Mouse (Mus musculus): ENCODE measurements around the gene Gm16867. TPM values are rescaled to one million over a fixed set of nuclear protein-coding genes. Genes with fewer than 3 reads are reported as not detected.
"Not testable (repeated sequence)": the region's sequence is repeated elsewhere in the genome, so short reads cannot be mapped to it uniquely, and the experiment has no call there.

The Gm16867 gene
- total and polyA plus RNA-seq, 3 experiments = not detected

GRCm38 (mm10) chr14:69440955-69441354 is 62.2 kb downstream of the Gm16867 start:
- H3K27ac ChIP-seq (ENCODE audit: control insufficient read depth, low read depth, low read length); H3K4me1 ChIP-seq (ENCODE audit: control insufficient read depth in 1 of 2, insufficient read depth in 2 of 2, low read length in 2 of 2); H3K9me3 ChIP-seq (replicated peaks; ENCODE audit: insufficient read depth, low read length); H3K27me3 ChIP-seq (ENCODE audit: control insufficient read depth in 1 of 2, insufficient read depth in 2 of 2, low read length in 2 of 2); H3K36me3 ChIP-seq (ENCODE audit: control insufficient read depth in 1 of 2, insufficient read depth in 2 of 2, low read length in 2 of 2); DNase-seq (ENCODE audit: low read depth, low spot score); H3K9ac ChIP-seq (ENCODE audit: control insufficient read depth, low read depth, low read length, poor library complexity, severe bottlenecking); H3K79me2 ChIP-seq (ENCODE audit: control insufficient read depth, insufficient read depth, low read length, poor library complexity); H3K4me3 ChIP-seq (ENCODE audit: control insufficient read depth in 1 of 2, insufficient read depth in 1 of 2, low read depth in 2 of 2, low read length in 2 of 2): not testable (repeated sequence)

DNA sequence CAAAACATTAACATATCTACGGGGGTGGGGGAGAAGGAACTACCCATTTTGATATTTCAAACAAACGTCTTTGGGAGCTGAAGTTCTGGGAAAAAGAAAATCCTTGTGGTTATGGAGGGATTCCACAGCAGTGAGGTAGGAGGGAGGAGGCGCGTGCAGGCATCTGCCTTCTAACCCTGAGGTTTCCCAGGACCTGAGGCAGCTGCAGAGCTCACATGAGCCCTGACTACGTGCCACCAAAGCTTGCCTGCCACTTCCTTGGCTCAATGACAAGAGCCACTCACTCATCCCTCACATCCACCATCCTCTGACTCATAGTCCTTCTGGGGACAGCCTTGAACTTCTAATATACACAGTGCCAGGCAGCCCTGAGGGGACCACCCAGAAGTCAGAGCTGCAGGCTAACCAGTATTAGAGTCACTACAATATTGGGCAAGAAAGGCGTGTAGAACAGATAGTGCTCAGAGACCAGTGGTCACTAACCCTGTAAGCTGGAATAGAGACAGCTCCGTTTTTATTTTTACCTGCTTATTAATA is 64.4 kb downstream of the Gm16867 start:
- H3K4me3 ChIP-seq (ENCODE audit: control insufficient read depth in 1 of 2, insufficient read depth in 1 of 2, low read depth in 2 of 2, low read length in 2 of 2); H3K9ac ChIP-seq (ENCODE audit: control insufficient read depth, low read depth, low read length, poor library complexity, severe bottlenecking); DNase-seq (ENCODE audit: low read depth, low spot score); H3K4me1 ChIP-seq (ENCODE audit: control insufficient read depth in 1 of 2, insufficient read depth in 2 of 2, low read length in 2 of 2); H3K27me3 ChIP-seq (ENCODE audit: control insufficient read depth in 1 of 2, insufficient read depth in 2 of 2, low read length in 2 of 2); H3K27ac ChIP-seq (ENCODE audit: control insufficient read depth, low read depth, low read length); H3K9me3 ChIP-seq (replicated peaks; ENCODE audit: insufficient read depth, low read length); H3K36me3 ChIP-seq (ENCODE audit: control insufficient read depth in 1 of 2, insufficient read depth in 2 of 2, low read length in 2 of 2); H3K79me2 ChIP-seq (ENCODE audit: control insufficient read depth, insufficient read depth, low read length, poor library complexity): not testable (repeated sequence)

- not testable (repeated sequence) for DNase-seq (ENCODE audit: low read depth, low spot score); H3K9me3 ChIP-seq (replicated peaks; ENCODE audit: insufficient read depth, low read length); H3K36me3 ChIP-seq (ENCODE audit: control insufficient read depth in 1 of 2, insufficient read depth in 2 of 2, low read length in 2 of 2); H3K79me2 ChIP-seq (ENCODE audit: control insufficient read depth, insufficient read depth, low read length, poor library complexity); H3K4me3 ChIP-seq (ENCODE audit: control insufficient read depth in 1 of 2, insufficient read depth in 1 of 2, low read depth in 2 of 2, low read length in 2 of 2); H3K4me1 ChIP-seq (ENCODE audit: control insufficient read depth in 1 of 2, insufficient read depth in 2 of 2, low read length in 2 of 2); H3K27me3 ChIP-seq (ENCODE audit: control insufficient read depth in 1 of 2, insufficient read depth in 2 of 2, low read length in 2 of 2); H3K9ac ChIP-seq (ENCODE audit: control insufficient read depth, low read depth, low read length, poor library complexity, severe bottlenecking); H3K27ac ChIP-seq (ENCODE audit: control insufficient read depth, low read depth, low read length)
Measured at GRCm38 (mm10) chr14:69421003-69421402, 82.2 kb downstream of the Gm16867 start.

DNA sequence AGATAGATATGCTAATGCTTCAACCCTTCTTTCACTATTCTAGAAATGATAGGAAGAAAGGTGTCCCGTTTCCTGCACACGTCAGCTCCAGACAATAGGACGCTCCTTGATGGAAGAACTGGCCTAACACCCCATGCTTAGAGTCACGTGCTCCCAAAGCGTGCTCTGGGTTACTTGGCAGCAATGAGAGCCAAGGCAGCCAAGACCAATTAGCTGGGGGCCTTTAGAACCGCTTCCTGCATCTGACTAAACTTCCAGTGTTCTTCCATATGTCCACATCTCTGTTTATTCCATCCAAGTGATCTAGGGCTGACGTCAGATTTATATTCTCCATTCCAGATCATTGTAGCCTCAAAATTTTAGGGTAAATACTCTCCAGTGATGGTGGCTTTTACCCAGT is 85.6 kb downstream of the Gm16867 start:
- H3K4me1 ChIP-seq (ENCODE audit: control insufficient read depth in 1 of 2, insufficient read depth in 2 of 2, low read length in 2 of 2) = not testable (repeated sequence)

More for the DNA sequence above, 85.6 kb downstream of the Gm16867 start:
- not testable (repeated sequence) for H3K4me3 ChIP-seq (ENCODE audit: control insufficient read depth in 1 of 2, insufficient read depth in 1 of 2, low read depth in 2 of 2, low read length in 2 of 2); H3K9me3 ChIP-seq (replicated peaks; ENCODE audit: insufficient read depth, low read length); H3K9ac ChIP-seq (ENCODE audit: control insufficient read depth, low read depth, low read length, poor library complexity, severe bottlenecking); DNase-seq (ENCODE audit: low read depth, low spot score); H3K27me3 ChIP-seq (ENCODE audit: control insufficient read depth in 1 of 2, insufficient read depth in 2 of 2, low read length in 2 of 2); H3K79me2 ChIP-seq (ENCODE audit: control insufficient read depth, insufficient read depth, low read length, poor library complexity); H3K27ac ChIP-seq (ENCODE audit: control insufficient read depth, low read depth, low read length); H3K36me3 ChIP-seq (ENCODE audit: control insufficient read depth in 1 of 2, insufficient read depth in 2 of 2, low read length in 2 of 2)

Other genes with a start within 250 kb of the Gm16867 start
- gene Synb, start 209.1 kb downstream of the Gm16867 start, total RNA-seq (2012; rRNA removed) = not detected in 2 replicates
- gene Synb, start 209.1 kb downstream of the Gm16867 start, polyA plus RNA-seq (2012; ENCODE audit: insufficient read depth in 1 of 2, insufficient read length in 2 of 2, low read depth in 1 of 2, low replicate concordance in 2 of 2, missing spikeins in 1 of 2) = 1 to 10 TPM in 1 of 2 experiments, not detected in 1; 1.7 TPM
- gene Gm27179, start 9.2 kb upstream of the Gm16867 start, total RNA-seq (2012; rRNA removed) = not detected in 2 replicates
- not detected for gene Gm27179, start 9.2 kb upstream of the Gm16867 start, polyA plus RNA-seq (2012; ENCODE audit: insufficient read depth in 1 of 2, insufficient read length in 2 of 2, low read depth in 1 of 2, low replicate concordance in 2 of 2, missing spikeins in 1 of 2)
- 8.3 and 9.2 TPM in 2 replicates for gene Entpd4b, start 52.1 kb upstream of the Gm16867 start, total RNA-seq (2012; rRNA removed)
- 10 to 100 TPM in 1 of 2 experiments, not detected in 1; 12.5 TPM for gene Entpd4b, start 52.1 kb upstream of the Gm16867 start, polyA plus RNA-seq (2012; ENCODE audit: insufficient read depth in 1 of 2, insufficient read length in 2 of 2, low read depth in 1 of 2, low replicate concordance in 2 of 2, missing spikeins in 1 of 2)